Mouse (Mus musculus): ENCODE measurements around the gene Lrmp.

Lrmp gene

GRCm38 (mm10) chr6:145202432-145203125 lies 87.1 kb downstream of the Lrmp start:
- DNase-seq (ENCODE audit: low spot score), result no peak

- DNase-seq (ENCODE audit: low spot score), result no peak
These were observed 89.0 kb downstream of the Lrmp start for GRCm38 (mm10) chr6:145204440-145204839.

- DNase-seq (ENCODE audit: low spot score), result no peak
These were observed 89.7 kb downstream of the Lrmp start for GRCm38 (mm10) chr6:145205142-145205541.

GRCm38 (mm10) chr6:145210056-145210680 lies 94.7 kb downstream of the Lrmp start:
- DNase-seq (ENCODE audit: low spot score), result no peak

- peak; percentile 100 for DNase-seq (ENCODE audit: low spot score)
These were observed 95.4 kb downstream of the Lrmp start, which contains the start of the genes Casc1 and Etfrf1 for GRCm38 (mm10) chr6:145210816-145211338. Gene Casc1, minus strand, starts transcription at chr6:145211005. Gene Etfrf1, plus strand, starts transcription at chr6:145211134.

- DNase-seq (ENCODE audit: low spot score), result no peak
These were observed 96.2 kb downstream of the Lrmp start for GRCm38 (mm10) chr6:145211376-145212305.

- no peak for DNase-seq (ENCODE audit: low spot score)
These were observed 98.5 kb downstream of the Lrmp start for GRCm38 (mm10) chr6:145213916-145214315.

- no peak for DNase-seq (ENCODE audit: low spot score)
These were observed 100.4 kb downstream of the Lrmp start for GRCm38 (mm10) chr6:145215826-145216225.

- no peak for DNase-seq (ENCODE audit: low spot score)
These were observed 108.8 kb downstream of the Lrmp start for GRCm38 (mm10) chr6:145224246-145224645.

Data from yolk sac, embryonic 10.5 days (tissue).